Mouse (Mus musculus) spleen, adult 2 months (tissue): Measurements from ENCODE around the gene Tmem131.

Experiments used
- CTCF ChIP-seq: fragments of 200-500 bp; IDR thresholded peaks from 2 replicates; pipeline ENCODE4 v1.5.1; 2011; ENCODE audit warnings: mild to moderate bottlenecking, inconsistent platforms; ENCODE audit not compliant: insufficient read depth, insufficient read length, insufficient replicate concordance; ENCODE audit errors: extremely low read depth
- POLR2A ChIP-seq: fragments of 200-500 bp; IDR thresholded peaks from 2 replicates; pipeline ENCODE4 v1.6.1; 2011; ENCODE audit warnings: low read depth, low read length, inconsistent platforms

- TF ChIP-seq CTCF (no peak), POLR2A (no peak)
These were observed 5.8 kb downstream of the Tmem131 start for GRCm38 (mm10) chr1:36937648-36938047.
